Mouse (Mus musculus): ENCODE measurements around the gene Xlr3a.
"Not testable (repeated sequence)": the region's sequence is repeated elsewhere in the genome, so short reads cannot be mapped to it uniquely, and the experiment has no call there.

DNA sequence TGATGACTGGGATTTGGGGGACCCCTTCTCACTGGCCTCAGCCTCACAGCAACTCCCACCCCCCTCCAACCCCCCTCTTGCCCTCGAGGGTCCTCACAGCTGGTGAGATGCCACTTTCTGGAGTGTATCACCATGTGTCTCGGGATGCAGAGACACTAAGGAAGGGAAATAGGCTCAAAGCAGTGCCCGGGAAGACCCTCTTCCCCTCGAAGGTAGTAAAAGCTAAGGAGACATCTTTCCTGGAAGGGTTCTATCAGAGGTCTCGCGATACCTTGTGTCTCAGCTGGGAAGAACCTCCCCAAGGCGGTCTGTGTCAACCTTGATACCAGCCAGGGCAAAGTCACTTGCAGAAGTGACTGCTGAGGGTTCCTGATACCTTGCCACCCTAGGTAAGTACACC, 19.9 kb upstream of the Xlr3a start, which contains the start of gene Gm14685:
- TF ChIP-seq POLR2A (IDR thresholded peaks at IDR 0.05; ENCODE audit: low read depth, low read length); CTCF (IDR thresholded peaks at IDR 0.05; ENCODE audit: borderline replicate concordance, insufficient read depth, low read length): not testable (repeated sequence)

All from embryonic fibroblast, embryonic 13.5 days (primary cell).